Mouse (Mus musculus) liver, embryonic 16.5 days (tissue): ENCODE results near the gene Slc24a3. TPM values are rescaled to one million over a fixed set of nuclear protein-coding genes. Genes with fewer than 3 reads are reported as not detected.

Experiments
- ATAC-seq: fragments of 200-750 bp; cut with Nextera tagmentation; 2 replicates; pipeline ENCODE4 v1.8.0; 2017; ENCODE audit warnings: low read depth, mild to moderate bottlenecking, moderate number of reproducible peaks, moderate library complexity
- H3K27ac ChIP-seq: fragments of 300-500 bp; sonication (generic); 2 replicates; pipeline ENCODE4 v1.5.1; 2014; ENCODE audit warnings: mild to moderate bottlenecking, low read length
- H3K27me3 ChIP-seq: fragments of 300-500 bp; sonication (generic); 2 replicates; pipeline ENCODE4 v1.6.1; 2014; ENCODE audit warnings: low read depth, low read length, mixed read lengths; ENCODE audit not compliant: control insufficient read depth, insufficient read depth
- H3K36me3 ChIP-seq: fragments of 300-500 bp; sonication (generic); 2 replicates; pipeline ENCODE4 v1.6.1; 2014; ENCODE audit warnings: mild to moderate bottlenecking; ENCODE audit not compliant: control insufficient read depth, insufficient read depth
- H3K4me1 ChIP-seq: fragments of 300-500 bp; sonication (generic); 2 replicates; pipeline ENCODE4 v1.6.1; 2014; ENCODE audit warnings: low read depth, low read length, mixed read lengths; ENCODE audit not compliant: control insufficient read depth
- H3K4me2 ChIP-seq: fragments of 300-500 bp; sonication (generic); 2 replicates; pipeline ENCODE4 v1.6.1; 2014; ENCODE audit warnings: low read depth, low read length, mixed read lengths
- H3K4me3 ChIP-seq: fragments of 300-500 bp; sonication (generic); 2 replicates; pipeline ENCODE4 v1.5.1; 2014; ENCODE audit warnings: low read depth, mild to moderate bottlenecking, low read length
- H3K9ac ChIP-seq: fragments of 300-500 bp; sonication (generic); 2 replicates; pipeline ENCODE4 v1.6.1; 2014; ENCODE audit warnings: low read depth, low read length
- H3K9me3 ChIP-seq: fragments of 300-500 bp; sonication (generic); replicated peaks from 2 replicates; pipeline ENCODE4 v1.6.1; 2016; ENCODE audit warnings: low read length; ENCODE audit not compliant: control insufficient read depth
- WGBS: fragments of 180-500 bp; shearing (Covaris S2); extraction: QIAGEN DNeasy Blood & Tissue Kit; methylation state at CpG from one replicate; pipeline ENCODE4 v1.1.7; 2014; ENCODE audit not compliant: insufficient replicate concordance; 5-methylcytosine and 5-hydroxymethylcytosine counted together
- polyA plus RNA-seq: library from polyadenylated mRNA; unstranded; fragments of >200 nt; fragmentation: Nextera tagmentation; extraction: Ambion mirVana; gene quantifications from 2 replicates; pipeline ENCODE4 v1.2.1, GENCODE M21; 2015

Gene Slc24a3
- 0.34 and 0.40 TPM in 2 replicates for polyA plus RNA-seq

DNA sequence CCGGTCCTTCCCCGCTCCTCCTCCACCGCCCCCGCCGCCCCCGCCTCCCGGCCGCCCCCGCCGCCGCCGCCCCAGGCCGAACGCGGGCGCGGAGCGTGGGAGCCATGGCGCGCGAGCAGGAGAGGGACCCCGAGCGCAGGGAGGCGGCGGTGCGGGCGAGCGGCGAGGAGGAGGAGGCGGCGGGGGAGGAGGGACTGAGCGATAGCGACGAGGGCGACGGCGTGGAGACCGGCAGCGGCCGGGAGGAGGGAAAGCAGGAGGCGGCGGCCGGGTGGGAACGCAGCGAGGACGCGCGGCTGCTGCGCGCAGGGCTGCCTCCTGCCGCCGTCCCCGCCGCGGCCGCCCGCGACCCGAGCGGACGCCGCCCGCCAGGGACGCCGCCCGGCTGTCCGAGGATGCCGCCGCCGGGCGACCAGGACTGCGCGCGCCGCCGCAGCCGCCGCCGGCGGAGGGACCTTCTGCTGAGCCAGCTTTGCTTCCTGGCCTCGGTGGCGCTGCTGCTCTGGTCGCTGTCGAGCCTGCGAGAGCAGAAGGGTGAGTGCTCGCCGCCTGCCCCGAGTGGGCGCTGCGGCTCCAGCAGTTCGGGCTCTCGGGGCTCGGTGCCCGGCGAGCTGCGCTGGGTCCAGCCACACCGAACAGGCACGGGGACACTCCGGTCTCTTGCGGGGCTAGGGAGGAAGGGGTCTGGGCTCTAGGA lies at the start of gene Slc24a3:
Gene Slc24a3, plus strand, starts transcription at position 91 of the 697 bp plus-strand sequence.
- Histone ChIP-seq H3K9me3 (no peaks in the 10 kb centered on the region), H3K36me3 (no peaks in the 10 kb centered on the region), H3K27ac (no peak within 1 kb of the TSS), H3K4me1 (no peaks in the 10 kb centered on the region; the same call in 1 of the 2 replicates), H3K4me3 (peak within 1 kb of the TSS; percentile 64), H3K27me3 (peaks cover 19% of the 10 kb centered on the region), H3K4me2 (peak within 1 kb of the TSS; percentile 88), H3K9ac (peak within 1 kb of the TSS; percentile 51)
- under 1% methylated on average over 61 of the region's 100 CpGs for WGBS
- peak; percentile 87 for ATAC-seq

DNA sequence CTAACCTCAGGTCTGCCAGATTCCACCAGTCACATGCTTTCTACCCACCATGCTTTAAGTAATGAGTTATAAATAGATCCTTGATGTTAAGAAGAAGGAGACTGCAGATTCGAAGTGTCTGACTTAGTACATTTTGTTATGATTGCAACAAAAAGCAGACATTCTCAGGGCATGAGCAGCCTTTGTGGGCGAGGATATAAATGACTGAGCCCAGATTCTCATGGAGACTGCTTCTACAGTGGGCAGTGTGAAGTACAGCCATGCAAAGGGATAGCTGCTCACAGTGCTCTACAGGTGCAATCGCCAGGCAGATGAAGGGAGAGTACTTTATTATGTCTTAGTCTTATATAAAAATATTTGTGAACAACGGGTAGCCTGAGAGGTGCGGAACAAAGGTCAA lies 49.8 kb upstream of the Slc24a3 start:
- no peak overlapping the region for H3K27ac ChIP-seq
- H3K9ac ChIP-seq, result no peak overlapping the region
- H3K4me2 ChIP-seq, result no peak overlapping the region
- H3K9me3 ChIP-seq, result no peaks in the 10 kb centered on the region
- no peaks in the 10 kb centered on the region for H3K36me3 ChIP-seq
- ATAC-seq, result no peak
- no peaks in the 10 kb centered on the region for H3K27me3 ChIP-seq
- WGBS, result 58% methylated on average over 5 of the region's 5 CpGs
- H3K4me3 ChIP-seq, result no peak overlapping the region
- H3K4me1 ChIP-seq, result no peaks in the 10 kb centered on the region

DNA sequence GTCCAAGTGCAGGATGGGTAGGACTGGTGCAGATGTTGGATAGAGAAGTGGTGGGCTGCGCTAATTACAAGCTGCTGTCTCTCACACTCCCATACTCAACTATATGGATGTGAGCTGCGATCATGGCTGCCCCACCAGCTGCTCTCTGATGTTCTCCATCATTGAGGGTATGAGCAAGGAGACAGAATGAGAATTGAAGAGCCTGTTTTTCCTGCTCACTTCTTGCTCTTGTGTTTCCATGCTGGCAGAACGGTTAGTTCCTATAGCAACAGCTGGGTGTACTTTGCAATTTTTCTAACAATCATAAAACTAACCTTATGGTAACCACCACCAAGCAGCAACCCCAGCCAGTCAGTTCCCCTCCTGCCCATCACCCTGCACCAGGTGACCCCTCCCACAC lies 39.8 kb upstream of the Slc24a3 start:
- Histone ChIP-seq H3K9ac (no peak overlapping the region), H3K9me3 (no peaks in the 10 kb centered on the region), H3K4me2 (no peak overlapping the region), H3K27ac (no peak overlapping the region), H3K4me3 (no peak overlapping the region), H3K4me1 (no peaks in the 10 kb centered on the region), H3K36me3 (no peaks in the 10 kb centered on the region), H3K27me3 (no peaks in the 10 kb centered on the region)
- ATAC-seq, result no peak
- 65% methylated on average over 3 of the region's 3 CpGs for WGBS

DNA sequence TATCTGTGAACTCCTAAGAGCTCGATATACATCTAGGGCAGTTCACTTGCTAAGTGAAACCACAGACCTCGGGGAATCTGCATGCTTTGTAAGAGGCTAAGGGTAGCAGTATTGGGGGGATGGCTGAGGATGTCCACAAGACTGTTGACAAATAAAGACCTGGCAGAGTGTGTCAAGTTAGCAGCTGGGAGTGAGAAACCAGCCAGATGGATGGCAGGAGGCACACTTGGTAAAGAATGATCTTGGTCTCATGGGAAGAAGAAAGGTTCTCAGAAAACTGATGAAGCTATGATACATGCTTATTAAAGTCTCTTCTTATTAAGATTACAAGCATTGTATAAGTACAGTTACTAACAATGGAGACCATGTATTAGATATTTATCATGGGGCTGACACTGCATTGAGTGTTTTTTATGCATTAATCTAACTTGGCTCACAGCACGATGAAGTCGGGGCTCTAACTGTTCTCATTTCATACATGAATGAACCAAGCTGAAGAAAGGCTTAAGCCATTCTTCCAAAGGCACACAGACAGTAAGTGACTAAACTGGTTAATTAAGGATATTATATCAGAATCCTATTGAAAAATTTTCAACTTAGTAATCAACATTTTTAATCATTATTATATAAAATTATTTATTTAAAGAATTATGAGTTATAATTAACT lies 30.8 kb upstream of the Slc24a3 start:
- no peaks in the 10 kb centered on the region for H3K27me3 ChIP-seq
- no peaks in the 10 kb centered on the region for H3K36me3 ChIP-seq
- no peaks in the 10 kb centered on the region for H3K4me1 ChIP-seq
- no peak for ATAC-seq
- WGBS, result 57% methylated on average over 4 of the region's 4 CpGs
- no peak overlapping the region for H3K9ac ChIP-seq
- H3K27ac ChIP-seq, result no peak overlapping the region
- H3K4me2 ChIP-seq, result no peak overlapping the region
- no peaks in the 10 kb centered on the region for H3K9me3 ChIP-seq
- no peak overlapping the region for H3K4me3 ChIP-seq

DNA sequence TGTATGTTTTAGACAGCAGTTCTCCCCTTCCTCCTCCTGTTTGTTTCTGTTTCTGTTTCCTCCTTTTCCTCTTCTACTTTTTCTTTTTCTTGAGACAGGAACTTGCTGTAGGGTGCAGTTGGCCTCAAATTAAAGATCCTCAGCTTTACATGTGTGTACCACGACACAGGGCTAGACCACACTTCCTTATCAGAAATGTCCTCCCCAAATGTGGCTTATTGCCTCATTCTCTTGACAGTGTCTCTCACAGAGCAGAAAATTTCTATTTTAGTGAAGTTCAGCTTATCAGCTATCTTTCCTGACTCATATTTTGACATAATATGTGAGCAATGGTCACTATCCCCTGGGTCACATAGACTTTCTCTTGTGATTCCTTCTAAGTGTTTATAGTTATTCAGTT lies 17.1 kb upstream of the Slc24a3 start:
- Histone ChIP-seq H3K36me3 (no peaks in the 10 kb centered on the region), H3K27me3 (no peaks in the 10 kb centered on the region), H3K4me3 (no peak overlapping the region), H3K9ac (no peak overlapping the region), H3K4me2 (no peak overlapping the region), H3K4me1 (no peaks in the 10 kb centered on the region), H3K9me3 (no peaks in the 10 kb centered on the region), H3K27ac (no peak overlapping the region)
- no peak for ATAC-seq
- 9% methylated on average over 1 of the region's 1 CpGs for WGBS

DNA sequence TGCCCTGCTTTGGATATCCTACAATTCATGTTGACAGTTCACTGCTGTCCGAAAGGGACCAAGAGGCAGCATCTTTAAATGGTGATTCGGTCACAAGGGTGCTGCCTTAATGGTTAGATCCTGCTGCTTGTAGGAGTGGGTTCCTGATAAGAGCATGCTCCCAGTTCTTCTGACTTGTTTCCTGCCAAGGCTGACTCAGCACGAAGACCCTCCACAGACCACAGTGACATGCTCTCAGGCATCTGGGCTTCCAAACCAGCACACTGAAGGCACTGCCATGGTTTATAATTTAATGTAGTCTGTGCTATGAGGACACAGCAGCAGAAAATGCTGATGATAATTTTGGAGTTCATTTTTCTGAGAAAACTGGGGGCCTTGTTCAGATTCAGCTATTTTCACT lies 16.7 kb upstream of the Slc24a3 start:
- no peak for ATAC-seq
- 15% methylated on average over 3 of the region's 3 CpGs for WGBS
- Histone ChIP-seq H3K27ac (no peak overlapping the region), H3K9me3 (no peaks in the 10 kb centered on the region), H3K27me3 (no peaks in the 10 kb centered on the region), H3K4me1 (no peaks in the 10 kb centered on the region), H3K4me3 (no peak overlapping the region), H3K36me3 (no peaks in the 10 kb centered on the region), H3K4me2 (no peak overlapping the region), H3K9ac (no peak overlapping the region)

DNA sequence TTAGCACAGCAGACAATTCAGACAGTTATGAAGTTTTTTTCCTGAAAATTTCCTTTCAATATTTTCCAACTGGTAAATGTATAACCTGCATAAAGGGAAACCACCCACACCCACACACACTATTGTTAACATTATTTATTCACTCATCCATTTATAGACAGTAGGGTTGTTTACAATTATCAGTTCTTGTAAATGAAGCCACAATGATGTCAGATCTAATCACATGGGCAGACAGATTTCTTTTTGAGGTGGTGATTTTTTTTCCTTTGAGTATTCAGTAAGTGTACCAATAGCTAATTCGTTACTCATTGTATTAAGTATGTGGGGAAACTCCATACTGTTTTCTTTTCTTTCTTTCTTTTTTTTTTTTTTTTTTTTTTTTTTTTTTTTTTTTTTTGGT lies 15.3 kb upstream of the Slc24a3 start:
- Histone ChIP-seq H3K27me3 (no peaks in the 10 kb centered on the region), H3K9ac (no peak overlapping the region), H3K27ac (no peak overlapping the region), H3K4me3 (no peak overlapping the region), H3K4me1 (no peaks in the 10 kb centered on the region), H3K36me3 (no peaks in the 10 kb centered on the region), H3K4me2 (no peak overlapping the region), H3K9me3 (no peaks in the 10 kb centered on the region)
- WGBS, result 52% methylated on average over 1 of the region's 1 CpGs
- ATAC-seq, result no peak

DNA sequence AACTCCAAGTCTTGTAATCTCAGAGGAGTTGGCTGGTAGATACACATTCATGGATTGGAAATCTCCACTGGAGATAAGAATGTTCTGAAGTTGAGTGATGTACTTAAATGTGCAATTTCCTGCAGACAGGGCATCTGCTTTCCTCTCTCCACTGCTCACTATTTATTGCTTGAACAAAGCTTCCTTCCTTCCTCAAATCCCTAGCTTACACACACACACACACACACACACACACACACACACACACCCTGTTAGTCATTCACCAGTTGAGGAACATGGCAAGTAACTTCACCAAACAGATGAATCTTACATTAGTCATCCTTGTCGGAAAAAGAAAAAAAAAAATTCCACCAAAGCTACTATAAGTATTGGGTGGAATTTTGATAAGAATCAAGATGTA lies 8.6 kb upstream of the Slc24a3 start:
- WGBS, result 36% methylated on average over 1 of the region's 1 CpGs
- Histone ChIP-seq H3K27me3 (no peaks in the 10 kb centered on the region), H3K9me3 (no peaks in the 10 kb centered on the region), H3K27ac (no peak overlapping the region), H3K4me1 (no peaks in the 10 kb centered on the region), H3K9ac (no peak overlapping the region), H3K4me3 (no peak overlapping the region), H3K4me2 (no peak overlapping the region), H3K36me3 (no peaks in the 10 kb centered on the region)
- no peak for ATAC-seq

DNA sequence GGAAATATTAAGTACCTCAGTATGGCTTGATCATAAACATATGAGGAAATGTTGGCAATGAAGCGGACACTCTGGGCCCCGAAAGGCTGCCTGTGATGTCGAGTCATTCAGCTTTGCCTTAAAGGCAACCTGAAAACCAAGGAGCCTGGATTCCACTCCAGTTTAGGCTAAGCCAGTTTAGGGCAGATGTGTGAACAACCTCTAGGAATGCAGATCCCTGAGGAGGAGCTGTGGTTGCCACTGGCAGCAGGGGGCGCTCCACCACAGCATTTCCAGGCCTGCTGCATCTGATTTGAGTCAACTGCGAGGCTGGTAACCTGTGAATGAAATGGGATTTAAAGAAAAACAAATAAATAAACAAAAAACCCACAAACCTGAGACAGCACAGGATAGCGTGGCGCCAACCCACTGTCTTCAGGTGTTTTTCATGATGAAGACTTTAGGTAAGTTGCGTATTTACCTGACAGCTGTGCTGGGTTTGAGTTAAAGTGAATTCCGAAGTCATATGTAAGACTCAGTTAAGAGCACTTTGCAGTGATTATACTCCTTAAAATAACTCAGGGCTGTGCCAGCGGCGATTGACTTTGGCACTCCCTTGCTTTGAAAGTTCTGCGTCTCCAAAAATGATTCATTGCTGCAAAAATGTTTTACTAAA lies 6.4 kb upstream of the Slc24a3 start:
- no peak overlapping the region for H3K4me3 ChIP-seq
- no peak for ATAC-seq
- no peaks in the 10 kb centered on the region for H3K4me1 ChIP-seq
- WGBS, result 28% methylated on average over 12 of the region's 12 CpGs
- no peaks in the 10 kb centered on the region for H3K9me3 ChIP-seq
- no peak overlapping the region for H3K4me2 ChIP-seq
- no peaks in the 10 kb centered on the region; the same call in 1 of the 2 replicates for H3K27me3 ChIP-seq
- no peak overlapping the region for H3K9ac ChIP-seq
- H3K27ac ChIP-seq, result no peak overlapping the region
- no peaks in the 10 kb centered on the region for H3K36me3 ChIP-seq
